ENCODE assay signal across 7 mouse cellular contexts in the genomic region with DNA sequence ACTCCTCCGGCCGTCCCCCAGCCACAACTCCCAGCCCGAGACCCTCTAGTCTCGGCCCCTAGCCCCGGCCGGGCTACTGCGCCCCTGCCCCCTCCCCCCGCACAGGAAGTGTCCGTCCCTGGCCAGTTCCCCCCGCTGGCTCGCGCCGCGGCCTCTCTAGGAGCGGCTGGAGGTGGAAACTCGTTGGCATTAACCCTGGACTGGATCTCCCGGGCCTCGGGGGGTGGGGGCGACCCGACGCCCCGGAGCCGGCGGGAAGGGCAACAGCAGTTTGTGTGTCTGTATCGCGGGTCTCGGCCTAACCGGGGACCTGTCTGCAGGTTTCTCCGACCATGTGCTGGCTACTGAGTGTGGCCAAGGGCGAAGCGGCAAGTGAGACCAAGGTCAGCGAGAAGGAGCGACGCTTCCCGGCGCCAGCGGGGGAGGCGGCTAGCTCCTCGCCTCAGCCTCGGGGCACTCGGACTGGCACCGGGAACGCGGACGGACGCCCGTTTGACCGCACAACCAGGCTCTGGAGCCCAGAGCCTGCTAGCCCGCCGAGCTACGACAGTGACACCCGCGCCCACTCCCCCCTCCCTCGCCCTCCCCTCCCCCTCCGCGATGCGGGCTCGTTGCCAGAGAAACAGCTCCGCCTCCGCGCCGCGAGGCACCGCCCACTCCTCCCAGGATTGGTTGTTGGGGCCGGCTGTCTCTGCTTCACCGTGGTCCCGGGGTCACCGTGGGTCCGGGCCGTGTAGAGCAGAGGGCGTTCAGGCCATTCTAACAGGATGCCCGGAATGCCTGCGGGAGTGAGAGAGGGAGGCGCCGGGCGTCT. TPM values are rescaled to one million over a fixed set of nuclear protein-coding genes. Genes with fewer than 3 reads are reported as not detected.
DNase-seq lines count a peak whose midpoint lies in the region; ATAC-seq lines count a peak whose summit lies in the region.

A gene (minus strand): TSS at position 78 of the 814 bp plus-strand sequence.

- peak within 1 kb of the TSS; percentile 84 for H3K4me2 ChIP-seq in intestine, embryonic 16.5 days (ENCODE audit: low read depth, low read length)
- peak within 1 kb of the TSS; percentile 88 for H3K4me2 ChIP-seq in midbrain, embryonic 11.5 days

- intact Hi-C loops in left cerebral cortex, postnatal 36 days (cut with DNase I): loop anchor here (5.0 kb wide), 1 partner anchor 83 kb away; a partner anchor contains a TSS

- peak within 1 kb of the TSS; percentile 97 for H3K9ac ChIP-seq in intestine, embryonic 16.5 days (ENCODE audit: low read depth, low read length)
- peak within 1 kb of the TSS; percentile 92 for H3K9ac ChIP-seq in midbrain, embryonic 11.5 days (ENCODE audit: low read length)

- H3K36me3 ChIP-seq in intestine, embryonic 16.5 days (ENCODE audit: control insufficient read depth, insufficient read depth, low read length): peaks cover 12% of the 10 kb centered on the region
- no peaks in the 10 kb centered on the region for H3K36me3 ChIP-seq in midbrain, embryonic 11.5 days (ENCODE audit: control insufficient read depth, insufficient read depth, low read length)

- peak; percentile 87 for ATAC-seq in intestine, embryonic 16.5 days
- peak; percentile 94 for ATAC-seq in midbrain, embryonic 11.5 days (ENCODE audit: low FRiP score)

- H3K27me3 ChIP-seq in intestine, embryonic 16.5 days (replicated peaks; ENCODE audit: control insufficient read depth, insufficient read depth, low read length): no peaks in the 10 kb centered on the region
- no peaks in the 10 kb centered on the region for H3K27me3 ChIP-seq in midbrain, embryonic 11.5 days (ENCODE audit: control insufficient read depth, insufficient read depth, low read length)

- no peaks in the 10 kb centered on the region for H3K9me3 ChIP-seq in intestine, embryonic 16.5 days (ENCODE audit: control insufficient read depth, low read length)
- no peaks in the 10 kb centered on the region for H3K9me3 ChIP-seq in midbrain, embryonic 11.5 days (ENCODE audit: control insufficient read depth, low read length)

- peak; percentile 97 for DNase-seq in adrenal gland, adult 2 months
- DNase-seq in embryo, embryonic 11.5 days (ENCODE audit: low read depth, low spot score): peak; percentile 90
- peak; percentile 95 to 97 for DNase-seq in gastrocnemius, postnatal 4 days (ENCODE audit: low spot score in 2 of 2)
- peak; percentile 90 to 92 for DNase-seq in left cerebral cortex, postnatal 36 days (ENCODE audit: low spot score in 2 of 2)
- peak; percentile 100 for DNase-seq in midbrain, embryonic 11.5 days (ENCODE audit: low spot score, missing footprints)
- peak; percentile 92 for DNase-seq in skeletal muscle tissue, adult 2 months (ENCODE audit: low read depth, low spot score)

- peak within 1 kb of the TSS; percentile 97 for H3K27ac ChIP-seq in intestine, embryonic 16.5 days (ENCODE audit: low read length)
- H3K27ac ChIP-seq in midbrain, embryonic 11.5 days (ENCODE audit: low read depth, low read length): peak within 1 kb of the TSS; percentile 87

- peaks cover 25% of the 10 kb centered on the region for H3K4me1 ChIP-seq in intestine, embryonic 16.5 days (ENCODE audit: control insufficient read depth, insufficient read depth, low read length)
- peaks cover 13% of the 10 kb centered on the region for H3K4me1 ChIP-seq in midbrain, embryonic 11.5 days (ENCODE audit: control insufficient read depth, insufficient read depth, low read length)

- H3K4me3 ChIP-seq in intestine, embryonic 16.5 days (ENCODE audit: low read length): peak within 1 kb of the TSS; percentile 92
- H3K4me3 ChIP-seq in midbrain, embryonic 11.5 days (ENCODE audit: low read depth, low read length): peak within 1 kb of the TSS; percentile 94

- under 1% methylated on average over 75 of the region's 76 CpGs for WGBS in intestine, embryonic 16.5 days
- under 1% methylated on average over 66 of the region's 76 CpGs for WGBS in midbrain, embryonic 11.5 days

RNA-seq across cellular contexts. Expression of the gene that starts here (rescaled TPM):
- total RNA-seq in adrenal gland, adult 2 months (2021): 10 to 100 TPM; 30.5 to 32.3 TPM
- 52.5 and 54.2 TPM in 2 replicates for polyA plus RNA-seq in adrenal gland, adult 2 months (2012; rRNA removed)
- 10 to 100 TPM; 32.3 to 36.0 TPM for total RNA-seq in gastrocnemius, postnatal 4 days (2021)
- 21.9 and 23.4 TPM in 2 replicates for polyA plus RNA-seq in intestine, embryonic 16.5 days (2015; fragmentation: Nextera tagmentation; extraction: Ambion mirVana)
- total RNA-seq in left cerebral cortex, postnatal 36 days (2021): 10 to 100 TPM; 14.4 to 15.0 TPM
- 5.8 and 7.5 TPM in 2 replicates for polyA plus RNA-seq in midbrain, embryonic 11.5 days (2014; fragmentation: Nextera tagmentation; extraction: Ambion mirVana)

Comparison
In these comparisons a context has a peak if more than half of its experiments do, and no peak if none do; other contexts are left out.
1. Peak in every context shown above with its lines: DNase-seq, ATAC-seq, H3K4me3 ChIP-seq and H3K27ac ChIP-seq.